Mouse (Mus musculus) kidney, embryonic 14.5 days (tissue): Measurements from ENCODE around the gene Mettl17. TPM values are rescaled to one million over a fixed set of nuclear protein-coding genes. Genes with fewer than 3 reads are reported as not detected.

Experiments
- ATAC-seq: fragments of 200-750 bp; cut with Nextera tagmentation; 2 replicates; pipeline ENCODE4 v1.8.0; 2017; ENCODE audit warnings: moderate number of reproducible peaks, mild to moderate bottlenecking, moderate TSS enrichment, moderate library complexity; ENCODE audit not compliant: low FRiP score, low TSS enrichment
- H3K27ac ChIP-seq: fragments of 300-500 bp; sonication (generic); 2 replicates; pipeline ENCODE4 v1.5.1; 2014; ENCODE audit warnings: low read depth, mild to moderate bottlenecking, low read length, moderate library complexity, mixed read lengths
- H3K27me3 ChIP-seq: fragments of 300-500 bp; sonication (generic); 2 replicates; pipeline ENCODE4 v1.6.1; 2014; ENCODE audit warnings: mild to moderate bottlenecking, low read length; ENCODE audit not compliant: control insufficient read depth, insufficient read depth
- H3K36me3 ChIP-seq: fragments of 300-500 bp; sonication (generic); 2 replicates; pipeline ENCODE4 v1.6.1; 2014; ENCODE audit warnings: low read length, mixed read lengths; ENCODE audit not compliant: control insufficient read depth, insufficient read depth
- H3K4me1 ChIP-seq: fragments of 300-500 bp; sonication (generic); 2 replicates; pipeline ENCODE4 v1.6.1; 2014; ENCODE audit warnings: low read length, mixed read lengths; ENCODE audit not compliant: control insufficient read depth, insufficient read depth
- H3K4me2 ChIP-seq: fragments of 300-500 bp; sonication (generic); replicated peaks from 2 replicates; pipeline ENCODE4 v1.6.1; 2014; ENCODE audit warnings: low read depth, mild to moderate bottlenecking, low read length
- H3K4me3 ChIP-seq: fragments of 300-500 bp; sonication (generic); 2 replicates; pipeline ENCODE4 v1.5.1; 2014; ENCODE audit warnings: mild to moderate bottlenecking, low read length
- H3K9ac ChIP-seq: fragments of 300-500 bp; sonication (generic); 2 replicates; pipeline ENCODE4 v1.6.1; 2014; ENCODE audit warnings: low read depth, mild to moderate bottlenecking, low read length, moderate library complexity
- H3K9me3 ChIP-seq: fragments of 300-500 bp; sonication (generic); 2 replicates; pipeline ENCODE4 v1.6.1; 2016; ENCODE audit warnings: low read length; ENCODE audit not compliant: control insufficient read depth
- WGBS: fragments of 180-500 bp; shearing (Covaris S2); extraction: QIAGEN DNeasy Blood & Tissue Kit; methylation state at CpG from one replicate; pipeline ENCODE4 v1.1.7; 2014; 5-methylcytosine and 5-hydroxymethylcytosine counted together
- microRNA-seq: library from miRNA; unstranded; fragments of <30 nt; microRNA quantifications from one replicate; pipeline ENCODE4, GENCODE M21; 2016
- polyA plus RNA-seq: library from polyadenylated mRNA; unstranded; fragments of >200 nt; fragmentation: Nextera tagmentation; extraction: Ambion mirVana; gene quantifications from 2 replicates; pipeline ENCODE4 v1.2.1, GENCODE M21; 2014

The Mettl17 gene
- polyA plus RNA-seq, 1 experiment from 2014 or later = 56.6 TPM

DNA sequence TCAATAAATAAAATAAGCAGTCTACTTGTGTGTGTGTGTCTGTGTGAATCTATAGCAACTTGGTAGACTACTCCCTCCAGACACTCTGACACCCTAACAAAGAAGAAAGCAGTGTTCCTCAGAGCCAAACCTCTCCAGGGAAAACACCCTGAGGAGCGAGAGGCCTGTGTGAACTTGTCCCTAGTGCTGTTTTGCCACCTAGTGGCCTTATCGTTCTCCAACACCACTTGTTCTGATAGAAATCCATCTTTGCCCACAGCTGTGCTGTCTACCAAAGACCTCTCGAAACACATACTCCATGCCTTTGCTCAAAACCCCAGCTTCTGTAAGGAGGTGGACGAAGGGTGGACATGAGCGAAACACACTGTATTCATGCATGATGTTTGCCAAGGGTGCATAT lies 46.2 kb downstream of the Mettl17 start:
- ATAC-seq = peak; percentile 87

GRCm38 (mm10) chr14:51932092-51933020 lies 47.7 kb downstream of the Mettl17 start:
- peaks cover 3% of the 10 kb centered on the region; the same call in 1 of the 2 replicates for H3K4me1 ChIP-seq
- no peak overlapping the region for H3K9ac ChIP-seq
- no peaks in the 10 kb centered on the region for H3K27me3 ChIP-seq
- H3K4me2 ChIP-seq = no peak overlapping the region
- H3K27ac ChIP-seq = no peak overlapping the region
- H3K9me3 ChIP-seq = no peaks in the 10 kb centered on the region
- ATAC-seq = no peak
- no peak overlapping the region for H3K4me3 ChIP-seq
- 51% methylated on average over 10 of the region's 10 CpGs for WGBS
- H3K36me3 ChIP-seq = no peaks in the 10 kb centered on the region

More for the DNA sequence above, 46.2 kb downstream of the Mettl17 start:
- 30% methylated on average over 5 of the region's 5 CpGs for WGBS
- H3K4me1 ChIP-seq = peaks cover 3% of the 10 kb centered on the region; the same call in 1 of the 2 replicates
- H3K27ac ChIP-seq = no peak overlapping the region
- H3K9me3 ChIP-seq = no peaks in the 10 kb centered on the region
- no peaks in the 10 kb centered on the region for H3K36me3 ChIP-seq
- H3K27me3 ChIP-seq = no peaks in the 10 kb centered on the region
- no peak overlapping the region for H3K4me2 ChIP-seq
- H3K4me3 ChIP-seq = no peak overlapping the region
- H3K9ac ChIP-seq = no peak overlapping the region

DNA sequence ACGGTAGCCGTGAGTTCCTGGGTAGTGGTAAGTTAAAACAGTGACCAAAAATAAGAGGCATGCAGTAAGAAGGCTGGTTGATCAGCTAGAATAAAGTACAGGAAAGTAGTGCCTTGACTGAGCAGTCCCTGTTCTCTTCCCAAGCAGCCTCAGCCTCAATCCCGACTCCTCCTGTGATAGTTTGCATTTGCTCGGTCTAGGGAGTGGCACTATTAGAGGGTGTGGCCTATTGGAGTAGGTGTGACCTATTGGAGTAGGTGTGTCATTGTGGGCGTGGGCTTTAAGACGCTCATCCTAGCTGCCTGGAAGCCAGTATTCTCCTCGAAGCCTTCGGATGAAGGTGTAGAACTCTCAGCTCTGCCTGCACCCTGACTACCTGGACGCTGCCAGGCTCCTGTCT lies 54.4 kb downstream of the Mettl17 start:
- Histone ChIP-seq H3K27me3 (no peaks in the 10 kb centered on the region), H3K9ac (no peak overlapping the region), H3K4me2 (no peak overlapping the region), H3K9me3 (peaks cover 4% of the 10 kb centered on the region; the same call in 1 of the 2 replicates), H3K4me1 (peaks cover 10% of the 10 kb centered on the region; the same call in 1 of the 2 replicates), H3K4me3 (no peak overlapping the region), H3K27ac (no peak overlapping the region), H3K36me3 (no peaks in the 10 kb centered on the region)
- no peak for ATAC-seq
- WGBS = 88% methylated on average over 9 of the region's 9 CpGs

DNA sequence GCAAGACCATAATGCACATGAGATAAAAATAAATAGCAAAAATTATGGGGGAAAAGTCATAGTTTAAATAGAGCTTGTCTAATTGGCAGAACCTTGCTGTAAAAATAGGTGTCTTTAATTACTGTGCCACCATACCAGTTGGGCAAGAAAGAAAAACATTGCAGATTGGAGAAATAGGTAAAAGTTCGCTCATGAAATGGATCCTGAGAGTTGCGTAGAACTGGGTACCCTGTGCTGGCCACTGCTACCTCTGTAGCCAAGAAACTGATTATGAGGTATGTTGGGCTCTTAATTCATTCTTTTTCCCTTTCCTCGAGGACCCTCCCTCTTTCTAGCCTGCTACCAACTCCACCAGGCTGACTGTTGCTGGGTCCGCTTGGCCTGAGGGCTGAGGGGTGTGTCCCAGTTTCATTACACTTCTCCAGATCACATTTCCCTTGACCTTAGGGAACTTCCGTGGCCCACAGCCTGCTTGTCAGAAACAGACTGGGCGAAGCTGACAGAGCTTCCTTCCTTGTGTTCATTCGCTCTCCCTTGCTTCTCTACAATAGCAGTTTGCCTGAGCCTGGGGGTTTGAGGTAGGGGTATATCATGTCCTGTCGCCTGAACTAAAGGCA lies 56.4 kb downstream of the Mettl17 start:
- H3K9ac ChIP-seq = no peak overlapping the region
- H3K27me3 ChIP-seq = no peaks in the 10 kb centered on the region
- peaks cover 4% of the 10 kb centered on the region; the same call in 1 of the 2 replicates for H3K9me3 ChIP-seq
- H3K4me1 ChIP-seq = peaks cover 10% of the 10 kb centered on the region; the same call in 1 of the 2 replicates
- H3K36me3 ChIP-seq = no peaks in the 10 kb centered on the region
- WGBS = 22% methylated on average over 8 of the region's 8 CpGs
- ATAC-seq = peak; percentile 83
- no peak overlapping the region for H3K4me2 ChIP-seq
- no peak overlapping the region for H3K4me3 ChIP-seq
- H3K27ac ChIP-seq = no peak overlapping the region

DNA sequence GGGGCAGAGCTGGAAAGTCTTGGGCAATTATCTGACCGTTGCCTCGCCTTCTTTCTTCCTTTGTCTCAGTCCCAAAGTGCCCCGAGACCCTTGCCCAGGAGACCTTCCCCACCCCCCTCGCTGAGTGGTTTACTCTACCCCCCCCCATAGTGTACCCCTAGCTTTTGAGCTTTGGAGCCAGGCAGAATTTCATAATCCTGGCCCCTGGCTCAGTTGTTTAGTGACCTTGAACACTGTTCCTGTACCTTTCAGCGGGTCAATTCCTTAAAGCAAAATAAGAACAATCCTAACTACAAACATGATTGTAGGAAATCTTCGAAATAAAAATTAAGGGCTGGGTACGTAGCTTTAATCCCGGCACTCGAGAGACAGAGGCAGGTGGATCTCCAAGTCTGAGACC lies 56.9 kb downstream of the Mettl17 start:
- 59% methylated on average over 9 of the region's 9 CpGs for WGBS
- Histone ChIP-seq H3K36me3 (no peaks in the 10 kb centered on the region), H3K4me3 (no peak overlapping the region), H3K4me1 (peaks cover 10% of the 10 kb centered on the region; the same call in 1 of the 2 replicates), H3K4me2 (no peak overlapping the region), H3K9me3 (peaks cover 4% of the 10 kb centered on the region; the same call in 1 of the 2 replicates), H3K27ac (no peak overlapping the region), H3K27me3 (no peaks in the 10 kb centered on the region), H3K9ac (no peak overlapping the region)
- ATAC-seq = 0 out of 2 replicates have a peak, but pooled peaks have one; percentile 25

- Histone ChIP-seq H3K9me3 (peaks cover 4% of the 10 kb centered on the region; the same call in 1 of the 2 replicates), H3K27ac (no peak overlapping the region), H3K36me3 (no peaks in the 10 kb centered on the region), H3K27me3 (no peaks in the 10 kb centered on the region), H3K4me1 (peaks cover 10% of the 10 kb centered on the region; the same call in 1 of the 2 replicates), H3K4me2 (no peak overlapping the region), H3K9ac (no peak overlapping the region), H3K4me3 (no peak overlapping the region)
- no peak for ATAC-seq
- WGBS = 44% methylated on average over 7 of the region's 7 CpGs
Measured at GRCm38 (mm10) chr14:51942236-51942635, 57.6 kb downstream of the Mettl17 start.

Small RNA genes within 50 kb of the gene (microRNA-seq; reads per million reads assigned to microRNA genes)
- not detected for gene Gm27375

Other genes with a start within 250 kb of the Mettl17 start
- not detected in 2 replicates for gene Gm4181, start 249.2 kb upstream of the Mettl17 start, polyA plus RNA-seq
- gene Gm17079, start 189.4 kb upstream of the Mettl17 start, polyA plus RNA-seq = not detected in 2 replicates
- not detected in 2 replicates for gene Gm5800, start 167.7 kb upstream of the Mettl17 start, polyA plus RNA-seq
- not detected in 2 replicates for gene Ang4, start 111.3 kb upstream of the Mettl17 start, polyA plus RNA-seq
- not detected in 2 replicates for gene AY358078, start 84.8 kb upstream of the Mettl17 start, polyA plus RNA-seq
- gene Ear6, start 31.1 kb upstream of the Mettl17 start, polyA plus RNA-seq = not detected in 2 replicates
- gene Slc39a2, start 8.0 kb downstream of the Mettl17 start, polyA plus RNA-seq = 0.18 and 0.33 TPM in 2 replicates
- gene Ndrg2, start 29.3 kb downstream of the Mettl17 start, polyA plus RNA-seq = 13.0 and 13.7 TPM in 2 replicates
- gene Tppp2, start 33.6 kb downstream of the Mettl17 start, polyA plus RNA-seq = not detected in 2 replicates
- not detected in 2 replicates for gene Rnase13, start 37.9 kb downstream of the Mettl17 start, polyA plus RNA-seq
- 72.4 and 74.9 TPM in 2 replicates for gene Arhgef40, start 99.9 kb downstream of the Mettl17 start, polyA plus RNA-seq
- 0.57 and 1.1 TPM in 2 replicates for gene Tmem253, start 130.8 kb downstream of the Mettl17 start, polyA plus RNA-seq
- 44.5 and 45.5 TPM in 2 replicates for gene Zfp219, start 135.9 kb downstream of the Mettl17 start, polyA plus RNA-seq
- not detected in 2 replicates for gene Olfr221, start 157.6 kb downstream of the Mettl17 start, polyA plus RNA-seq
- 718 and 725 TPM in 2 replicates for gene Hnrnpc, start 219.2 kb downstream of the Mettl17 start, polyA plus RNA-seq
- 76.5 and 134 TPM in 2 replicates for gene Rpgrip1, start 225.9 kb downstream of the Mettl17 start, polyA plus RNA-seq